Mouse (Mus musculus) granulocyte monocyte progenitor cell, adult 5-6 weeks (primary cell): Measurements from ENCODE around the gene Gm614. TPM values are rescaled to one million over a fixed set of nuclear protein-coding genes. Genes with fewer than 3 reads are reported as not detected.

Experiments
- ATAC-seq: replicated peaks from 2 replicates; pipeline ENCODE4 v1.8.0; 2016; ENCODE audit warnings: mild to moderate bottlenecking, moderate TSS enrichment, inconsistent platforms; ENCODE audit not compliant: poor library complexity, severe bottlenecking
- total RNA-seq, 2 experiments: library from RNA; stranded (forward) in 1 of 2; stranded (reverse) in 1 of 2; fragments of 200-712, 200-1000 nt in 1 of 2; fragments of >200 nt in 1 of 2; fragmentation: Nextera tagmentation in 1 of 2; gene quantifications; 2 replicates each; pipeline ENCODE4 v1.2.3; 2014 to 2017

Gene Gm614
- total RNA-seq (2014; fragmentation: Nextera tagmentation) (not detected in 2 replicates), total RNA-seq (2017) (not detected in 2 replicates)

DNA sequence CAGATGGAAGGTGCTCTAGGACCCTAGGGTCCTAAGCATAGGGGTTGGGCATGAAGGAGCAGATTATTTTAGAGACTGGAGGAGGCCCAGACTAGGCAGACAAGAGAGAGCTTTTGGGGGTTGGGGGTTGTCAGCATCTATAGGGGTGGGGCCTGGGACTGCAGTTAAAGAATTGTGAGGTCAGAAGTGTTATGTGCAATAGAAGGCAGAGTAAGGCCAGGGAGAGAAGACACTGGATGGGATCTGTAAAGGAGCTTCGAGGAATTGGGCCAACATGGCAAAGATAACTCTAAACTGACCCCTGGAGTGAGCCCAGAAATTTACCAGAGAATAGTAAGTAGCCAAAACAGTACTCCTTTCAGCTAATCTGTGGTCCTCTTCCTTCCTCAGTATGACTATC, at the start of gene Gm614:
Gene Gm614, minus strand, starts transcription at position 101 of the 400 bp plus-strand sequence.
- ATAC-seq, result no peak

GRCm38 (mm10) chrX:101309299-101309698, 45.5 kb upstream of the Gm614 start:
- ATAC-seq, result no peak

- ATAC-seq, result no peak
Observed at GRCm38 (mm10) chrX:101304646-101305045, 40.9 kb upstream of the Gm614 start.

- ATAC-seq, result no peak
Observed at GRCm38 (mm10) chrX:101301654-101302053, 37.9 kb upstream of the Gm614 start.

GRCm38 (mm10) chrX:101300427-101301030, 36.7 kb upstream of the Gm614 start:
- ATAC-seq, result no peak

DNA sequence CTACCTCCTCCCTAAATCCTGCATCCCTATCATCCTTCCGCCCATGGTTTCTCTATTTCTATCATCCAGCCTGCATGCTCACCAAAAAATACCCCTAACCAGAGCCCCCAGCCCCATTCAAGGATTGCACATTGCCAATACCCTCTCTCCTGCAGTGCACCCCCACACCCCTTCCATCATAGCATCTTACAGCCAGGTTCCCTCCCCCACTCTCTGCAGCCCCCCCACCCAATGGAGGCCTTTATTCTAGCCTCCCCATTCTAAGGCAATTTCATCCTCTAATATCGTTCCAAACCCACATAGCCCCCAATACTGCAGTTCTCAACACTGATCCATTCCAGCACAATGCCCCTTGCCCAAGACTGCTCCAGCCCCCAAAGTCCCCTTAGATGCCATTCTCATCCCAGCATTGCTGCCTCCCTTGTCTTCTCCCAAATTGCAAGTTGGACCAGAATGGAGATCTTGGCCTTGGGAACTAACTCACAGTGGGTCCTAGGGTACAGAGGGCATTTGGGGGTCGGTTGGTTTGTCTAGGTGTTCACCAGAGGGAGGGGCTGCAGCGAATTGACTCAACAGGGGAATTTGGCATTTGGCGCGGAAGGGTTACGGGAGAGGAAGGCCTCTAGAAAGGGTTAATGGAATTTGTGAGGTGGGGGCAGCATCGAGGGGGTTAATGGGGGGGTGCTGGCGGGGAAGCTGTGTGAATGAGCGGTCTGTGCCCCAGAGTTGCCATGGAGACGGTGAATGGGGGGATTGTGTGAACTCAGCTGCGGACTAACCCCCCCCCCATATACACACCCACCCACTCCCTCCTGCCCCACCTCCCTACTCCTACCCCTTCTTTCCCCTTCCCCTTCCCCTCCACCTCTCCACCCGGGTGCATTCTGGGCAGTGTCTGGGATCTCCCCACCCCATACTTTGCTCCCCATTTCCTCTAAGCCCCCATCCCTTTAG, 36.0 kb upstream of the Gm614 start:
- ATAC-seq, result no peak

GRCm38 (mm10) chrX:101299055-101299454, 35.3 kb upstream of the Gm614 start, which contains the start of gene Nlgn3:
TSS of gene Nlgn3 (plus strand) at chrX:101299168.
- no peak for ATAC-seq

DNA sequence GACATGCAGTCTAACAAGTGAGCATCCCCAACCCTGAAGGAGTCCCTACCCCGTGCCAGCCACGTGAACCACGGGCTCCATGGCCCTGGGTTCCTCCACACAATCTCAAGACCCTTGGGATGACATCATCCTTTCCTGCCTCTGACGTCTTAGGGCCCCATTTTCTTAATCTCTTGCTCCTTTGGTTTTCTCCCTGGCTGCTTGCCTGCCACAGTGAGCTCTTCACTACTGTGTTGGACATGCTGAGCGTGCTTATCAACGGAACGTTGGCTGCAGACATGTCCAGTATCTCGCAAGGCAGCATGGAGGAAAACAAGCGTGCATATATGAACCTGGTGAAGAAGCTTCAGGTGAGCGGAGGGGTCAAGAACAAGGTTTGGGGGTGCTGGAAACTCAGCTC, 26.3 kb upstream of the Gm614 start:
- no peak for ATAC-seq

- ATAC-seq, result no peak
Observed at GRCm38 (mm10) chrX:101289037-101289436, 25.2 kb upstream of the Gm614 start.

- no peak for ATAC-seq
Observed at GRCm38 (mm10) chrX:101288432-101288831, 24.6 kb upstream of the Gm614 start.

DNA sequence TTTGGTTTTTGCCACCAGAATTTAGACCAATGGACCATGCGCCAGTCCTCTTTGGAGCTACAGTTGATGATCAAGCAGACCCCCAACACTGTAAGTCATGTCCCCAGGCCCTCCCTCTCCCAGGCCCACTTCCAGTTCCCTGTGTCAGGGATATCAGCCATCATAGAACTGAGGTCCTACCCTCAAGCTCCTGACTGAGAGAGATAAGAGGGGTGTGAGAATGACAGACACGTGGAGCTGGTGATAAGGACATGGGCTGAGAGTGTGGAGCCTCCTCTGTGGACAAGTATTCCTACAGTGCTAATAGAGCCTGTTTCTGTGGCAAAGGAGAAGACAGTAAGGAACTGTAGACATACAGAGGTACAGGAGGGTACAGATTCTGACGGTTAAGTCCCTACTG, 23.8 kb upstream of the Gm614 start:
- no peak for ATAC-seq

DNA sequence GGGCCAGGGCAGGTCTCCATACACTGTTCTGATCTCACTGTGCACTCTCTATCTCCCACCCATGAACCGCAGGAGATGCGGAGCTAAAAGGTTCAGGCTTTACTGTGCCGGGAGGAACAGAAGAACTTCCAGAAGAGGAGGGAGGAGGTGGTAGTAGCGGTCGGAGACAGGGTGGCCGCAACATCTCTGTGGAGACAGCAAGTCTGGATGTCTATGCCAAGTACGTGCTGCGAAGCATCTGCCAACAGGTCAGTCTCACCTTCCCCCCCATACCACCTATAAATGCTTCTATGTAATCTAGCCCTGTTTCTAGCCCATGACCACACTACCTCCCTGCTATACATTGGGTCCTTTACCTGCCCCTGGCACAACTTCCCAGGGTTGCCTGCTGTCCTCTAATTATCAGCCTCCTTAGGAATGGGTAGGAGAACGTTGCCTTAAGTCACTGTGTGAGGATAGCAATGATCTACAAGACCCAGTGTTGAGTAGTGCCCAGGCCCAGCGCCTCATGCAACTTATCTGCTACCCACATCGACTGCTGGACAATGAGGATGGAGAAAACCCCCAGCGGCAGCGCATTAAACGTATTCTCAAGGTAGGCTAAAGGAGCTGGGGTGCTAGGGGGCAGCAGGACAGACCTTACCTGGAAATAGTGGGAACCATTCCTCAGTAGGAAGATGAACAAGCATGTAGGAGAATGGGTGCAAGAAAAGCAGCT, 22.3 kb upstream of the Gm614 start:
- ATAC-seq, result no peak

DNA sequence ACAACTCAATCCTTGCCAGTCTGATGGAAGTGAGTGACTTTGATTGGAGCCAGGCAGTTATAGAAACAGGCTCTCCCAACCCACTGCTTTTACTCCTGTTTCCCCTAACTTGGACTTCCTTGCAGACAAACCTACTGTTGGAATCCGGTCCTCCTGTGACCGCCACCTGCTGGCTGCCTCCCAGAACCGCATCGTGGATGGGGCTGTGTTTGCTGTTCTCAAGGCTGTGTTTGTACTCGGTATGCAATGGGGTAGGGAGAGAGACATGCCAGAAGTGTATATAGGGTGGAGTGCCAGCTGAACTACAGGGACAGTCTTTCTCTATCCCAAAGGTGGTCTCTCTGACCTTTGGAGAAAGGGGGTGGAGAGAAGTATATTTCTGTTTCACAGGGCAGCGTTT, 21.7 kb upstream of the Gm614 start:
- peak; percentile 77 for ATAC-seq

DNA sequence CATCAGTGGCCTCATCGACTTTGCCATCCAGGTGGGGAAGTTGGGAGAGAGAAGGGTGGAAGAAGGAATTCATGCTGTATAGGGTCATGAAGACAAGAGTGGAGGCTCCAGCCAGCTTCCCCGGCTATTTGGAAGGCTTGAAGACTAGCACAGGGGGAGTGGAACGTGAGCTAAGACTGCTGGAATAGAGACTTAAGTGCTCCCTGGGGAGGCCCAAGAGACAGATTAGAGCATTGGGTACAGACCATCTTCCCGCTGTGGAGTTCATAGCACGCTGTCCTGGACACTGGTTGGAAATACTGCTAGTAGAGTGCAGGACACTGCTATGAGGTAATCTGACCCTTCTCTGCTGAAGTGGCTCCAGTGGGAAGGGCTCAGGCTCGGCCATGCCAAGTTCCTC, 19.0 kb upstream of the Gm614 start:
- no peak for ATAC-seq

DNA sequence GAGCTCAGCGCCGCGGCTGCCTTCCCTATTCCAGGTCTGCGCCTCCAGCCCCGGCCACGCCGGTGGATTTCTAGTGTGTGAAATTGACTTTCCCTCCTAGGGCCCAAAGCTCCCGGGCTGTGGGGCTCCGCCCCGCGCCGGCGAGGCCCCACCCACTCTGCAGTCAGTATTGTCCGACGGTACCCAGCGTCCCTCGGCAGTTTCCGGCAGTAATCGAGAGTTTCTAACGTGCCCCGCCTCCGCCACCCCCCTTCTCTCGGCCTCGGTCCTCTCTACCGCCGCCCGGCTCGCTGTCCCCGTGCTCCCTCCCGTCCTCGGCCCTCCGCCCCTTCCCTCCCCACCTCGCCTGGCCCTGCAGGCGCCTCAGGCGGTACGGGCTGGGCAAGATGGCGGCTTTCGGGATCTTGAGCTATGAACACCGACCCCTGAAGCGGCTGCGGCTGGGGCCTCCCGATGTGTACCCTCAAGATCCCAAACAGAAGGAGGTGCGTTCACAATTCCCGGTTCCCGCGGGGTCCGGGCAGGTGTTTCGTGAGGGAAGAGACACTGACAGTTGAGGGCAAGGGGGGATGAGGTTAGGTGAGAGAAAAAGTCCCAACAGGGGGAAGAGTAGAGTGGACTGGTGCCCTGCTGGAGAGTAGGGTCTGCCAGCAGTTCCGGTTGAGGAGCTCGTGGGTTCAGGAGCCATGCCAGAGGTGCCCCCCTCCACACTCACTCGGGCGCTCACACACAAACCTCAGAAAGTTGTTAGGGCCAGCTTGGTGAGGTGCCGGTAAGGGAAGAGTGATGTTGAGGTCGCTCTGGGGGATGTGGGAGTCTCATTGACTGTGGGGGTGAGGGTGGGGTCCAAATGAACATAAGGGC, 10.3 kb upstream of the Gm614 start, which contains the start of gene Med12:
Gene Med12, plus strand, starts transcription at position 156 of the 864 bp plus-strand sequence.
- ATAC-seq, result peak; percentile 99

GRCm38 (mm10) chrX:101273410-101273809, 9.6 kb upstream of the Gm614 start:
- ATAC-seq, result no peak

DNA sequence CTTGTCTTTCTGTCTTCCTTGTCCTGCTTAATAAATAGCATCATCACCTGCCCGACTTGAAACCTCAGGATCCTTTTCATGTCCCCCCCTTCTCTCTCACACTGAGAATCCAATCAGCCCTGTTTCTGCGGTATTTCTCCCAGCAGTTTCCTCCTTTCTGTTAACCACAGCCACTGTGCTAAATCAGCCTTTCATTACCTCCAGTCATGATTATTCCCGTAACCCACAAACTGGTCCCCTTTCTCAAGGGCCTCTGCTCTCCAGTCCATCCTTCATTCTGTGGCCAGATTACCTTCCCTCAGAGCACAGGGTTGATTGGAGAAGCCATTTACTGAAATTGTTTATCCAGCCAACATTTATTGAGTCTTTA, 4.9 kb upstream of the Gm614 start, which contains the start of gene Gm20489:
Gene Gm20489, minus strand, starts transcription at position 269 of the 370 bp plus-strand sequence.
- ATAC-seq, result peak; percentile 65

DNA sequence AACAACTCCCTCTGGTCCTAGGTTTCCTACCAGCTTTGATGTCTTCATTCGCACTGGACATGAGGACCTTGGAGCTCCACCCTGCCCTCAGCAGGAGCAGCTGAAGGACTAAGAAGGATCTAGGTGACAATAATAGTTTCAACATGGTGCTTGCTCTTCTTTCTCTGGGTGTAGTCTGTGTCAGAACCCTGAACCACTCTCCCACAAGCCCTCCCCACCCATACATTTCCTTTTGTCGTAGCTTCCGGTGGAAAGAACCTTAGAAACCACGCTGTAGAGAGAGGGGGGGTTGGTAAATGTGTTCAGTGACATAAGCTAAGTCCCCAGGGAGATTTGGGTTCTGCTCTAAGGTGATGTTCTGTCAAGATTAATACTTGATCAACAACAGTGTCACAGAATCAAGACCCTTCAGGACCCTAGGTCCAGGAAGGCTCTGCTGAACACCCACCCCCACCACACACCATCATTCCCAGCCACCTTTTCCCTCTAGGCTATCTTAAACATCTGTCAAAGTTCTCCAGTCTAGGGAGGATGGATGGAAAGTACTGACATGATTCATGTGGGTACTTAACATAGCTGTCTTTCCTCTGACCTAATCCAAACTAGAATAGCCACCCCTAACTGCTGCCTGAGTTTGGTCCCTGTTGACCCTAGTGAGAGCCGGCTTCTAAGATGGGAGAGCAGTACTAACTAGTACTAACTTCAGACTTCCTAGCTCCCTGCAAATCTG, 4.4 kb upstream of the Gm614 start, which contains the start of gene Il2rg:
Gene Il2rg, minus strand, starts transcription at position 231 of the 730 bp plus-strand sequence.
- peak; percentile 79 for ATAC-seq

- ATAC-seq, result no peak
Observed at GRCm38 (mm10) chrX:101266631-101267030, 2.8 kb upstream of the Gm614 start.
